Mouse (Mus musculus) forebrain, embryonic 15.5 days (tissue): ENCODE data around the gene Efr3b. TPM values are rescaled to one million over a fixed set of nuclear protein-coding genes. Genes with fewer than 3 reads are reported as not detected.

Experiments
- ATAC-seq: fragments of 200-750 bp; cut with Nextera tagmentation; replicated peaks from 2 replicates; pipeline ENCODE4 v1.8.0; 2017; ENCODE audit warnings: mild to moderate bottlenecking, moderate TSS enrichment, moderate library complexity
- H3K27ac ChIP-seq: fragments of 300-500 bp; sonication (generic); replicated peaks from 2 replicates; pipeline ENCODE4 v1.5.1; 2015; ENCODE audit warnings: mild to moderate bottlenecking, inconsistent platforms
- H3K27me3 ChIP-seq: fragments of 300-500 bp; sonication (generic); 2 replicates; pipeline ENCODE4 v1.6.1; 2015; ENCODE audit warnings: inconsistent platforms
- H3K36me3 ChIP-seq: fragments of 300-500 bp; sonication (generic); 2 replicates; pipeline ENCODE4 v1.6.1; 2015; ENCODE audit warnings: mild to moderate bottlenecking, inconsistent platforms
- H3K4me1 ChIP-seq: fragments of 300-500 bp; sonication (generic); 2 replicates; pipeline ENCODE4 v1.6.1; 2015; ENCODE audit warnings: inconsistent platforms
- H3K4me2 ChIP-seq: fragments of 300-500 bp; sonication (generic); replicated peaks from 2 replicates; pipeline ENCODE4 v1.6.1; 2015; ENCODE audit warnings: mild to moderate bottlenecking, inconsistent platforms
- H3K4me3 ChIP-seq: fragments of 300-500 bp; sonication (generic); 2 replicates; pipeline ENCODE4 v1.5.1; 2015; ENCODE audit warnings: mild to moderate bottlenecking, inconsistent platforms
- H3K9ac ChIP-seq: fragments of 300-500 bp; sonication (generic); replicated peaks from 2 replicates; pipeline ENCODE4 v1.6.1; 2015; ENCODE audit warnings: mild to moderate bottlenecking, inconsistent platforms
- H3K9me3 ChIP-seq: fragments of 300-500 bp; sonication (generic); 2 replicates; pipeline ENCODE4 v1.6.1; 2016; ENCODE audit warnings: inconsistent platforms
- WGBS: fragments of 180-500 bp; shearing (Covaris S2); methylation state at CpG from one replicate; pipeline ENCODE4 v1.1.7; 2015; ENCODE audit warnings: mixed read lengths; 5-methylcytosine and 5-hydroxymethylcytosine counted together
- polyA plus RNA-seq: library from polyadenylated mRNA; unstranded; fragments of >200 nt; fragmentation: Nextera tagmentation; extraction: Ambion mirVana; gene quantifications from 2 replicates; pipeline ENCODE4 v1.2.1, GENCODE M21; 2015

Efr3b gene
- polyA plus RNA-seq: 29.9 and 31.4 TPM in 2 replicates

GRCm38 (mm10) chr12:4038061-4039041, at the start of gene Efr3b:
Gene Efr3b (minus strand): TSS chr12:4038915.
- Histone ChIP-seq H3K36me3 (no peaks in the 10 kb centered on the region), H3K9me3 (no peaks in the 10 kb centered on the region), H3K9ac (peak within 1 kb of the TSS; percentile 66), H3K27ac (peak within 1 kb of the TSS; percentile 76), H3K4me1 (peaks cover 14% of the 10 kb centered on the region), H3K27me3 (no peaks in the 10 kb centered on the region), H3K4me3 (peak within 1 kb of the TSS; percentile 90), H3K4me2 (peak within 1 kb of the TSS; percentile 62)
- ATAC-seq: peak; percentile 96
- WGBS: under 1% methylated on average over 76 of the region's 78 CpGs

- Histone ChIP-seq H3K4me3 (peak overlapping the region; percentile 71; the same call in 1 of the 2 replicates), H3K9me3 (no peaks in the 10 kb centered on the region), H3K27me3 (no peaks in the 10 kb centered on the region), H3K4me1 (peaks cover 15% of the 10 kb centered on the region), H3K4me2 (peak overlapping the region; percentile 63), H3K9ac (no peak overlapping the region), H3K27ac (no peak overlapping the region), H3K36me3 (peaks cover 9% of the 10 kb centered on the region; the same call in 1 of the 2 replicates)
- 63% methylated on average over 8 of the region's 8 CpGs for WGBS
- no peak for ATAC-seq
Measured at GRCm38 (mm10) chr12:4083441-4083840, 44.7 kb upstream of the Efr3b start.

GRCm38 (mm10) chr12:4082132-4083001, 43.7 kb upstream of the Efr3b start, which contains the start of gene Dnajc27:
Gene Dnajc27 (plus strand): TSS chr12:4082583.
- 5% methylated on average over 59 of the region's 59 CpGs for WGBS
- Histone ChIP-seq H3K9ac (peak within 1 kb of the TSS; percentile 72), H3K9me3 (no peaks in the 10 kb centered on the region), H3K4me2 (peak within 1 kb of the TSS; percentile 63), H3K36me3 (peaks cover 8% of the 10 kb centered on the region; the same call in 1 of the 2 replicates), H3K4me3 (peak within 1 kb of the TSS; percentile 71), H3K27me3 (no peaks in the 10 kb centered on the region), H3K27ac (peak within 1 kb of the TSS; percentile 98), H3K4me1 (peaks cover 15% of the 10 kb centered on the region)
- peak; percentile 97 for ATAC-seq

- no peak overlapping the region for H3K4me2 ChIP-seq
- no peak overlapping the region for H3K9ac ChIP-seq
- H3K36me3 ChIP-seq: no peaks in the 10 kb centered on the region
- no peaks in the 10 kb centered on the region for H3K9me3 ChIP-seq
- ATAC-seq: no peak
- H3K4me1 ChIP-seq: peaks cover 15% of the 10 kb centered on the region
- no peak overlapping the region for H3K4me3 ChIP-seq
- H3K27me3 ChIP-seq: no peaks in the 10 kb centered on the region
- 0% methylated on average over 2 of the region's 2 CpGs for WGBS
- no peak overlapping the region for H3K27ac ChIP-seq
Measured at GRCm38 (mm10) chr12:4080311-4080710, 41.6 kb upstream of the Efr3b start.

- Histone ChIP-seq H3K36me3 (no peaks in the 10 kb centered on the region), H3K4me1 (peaks cover 6% of the 10 kb centered on the region), H3K27me3 (no peaks in the 10 kb centered on the region), H3K27ac (no peak overlapping the region), H3K9ac (no peak overlapping the region), H3K4me2 (no peak overlapping the region), H3K9me3 (no peaks in the 10 kb centered on the region), H3K4me3 (no peak overlapping the region)
- WGBS: 42% methylated on average over 1 of the region's 1 CpGs
- ATAC-seq: no peak
Measured at GRCm38 (mm10) chr12:4078069-4078468, 39.4 kb upstream of the Efr3b start.

- H3K9ac ChIP-seq: no peak overlapping the region
- H3K27ac ChIP-seq: no peak overlapping the region
- no peaks in the 10 kb centered on the region for H3K27me3 ChIP-seq
- no peak overlapping the region for H3K4me2 ChIP-seq
- H3K4me1 ChIP-seq: no peaks in the 10 kb centered on the region
- H3K9me3 ChIP-seq: no peaks in the 10 kb centered on the region
- ATAC-seq: no peak
- no peak overlapping the region for H3K4me3 ChIP-seq
- no peaks in the 10 kb centered on the region for H3K36me3 ChIP-seq
Measured at GRCm38 (mm10) chr12:4076383-4076782, 37.7 kb upstream of the Efr3b start.

GRCm38 (mm10) chr12:4075407-4075806, 36.7 kb upstream of the Efr3b start:
- H3K27me3 ChIP-seq: no peaks in the 10 kb centered on the region
- WGBS: 52% methylated on average over 8 of the region's 8 CpGs
- no peak for ATAC-seq
- H3K9me3 ChIP-seq: no peaks in the 10 kb centered on the region
- no peaks in the 10 kb centered on the region for H3K4me1 ChIP-seq
- H3K4me2 ChIP-seq: no peak overlapping the region
- no peaks in the 10 kb centered on the region for H3K36me3 ChIP-seq
- H3K9ac ChIP-seq: no peak overlapping the region
- no peak overlapping the region for H3K4me3 ChIP-seq
- no peak overlapping the region for H3K27ac ChIP-seq

GRCm38 (mm10) chr12:4071671-4072070, 33.0 kb upstream of the Efr3b start:
- Histone ChIP-seq H3K27me3 (no peaks in the 10 kb centered on the region), H3K4me3 (no peak overlapping the region)
- WGBS: 83% methylated on average over 9 of the region's 9 CpGs

GRCm38 (mm10) chr12:4068551-4068950, 29.8 kb upstream of the Efr3b start:
- ATAC-seq: no peak
- Histone ChIP-seq H3K4me3 (no peak overlapping the region), H3K4me1 (no peaks in the 10 kb centered on the region), H3K9ac (no peak overlapping the region), H3K27ac (no peak overlapping the region), H3K27me3 (no peaks in the 10 kb centered on the region), H3K36me3 (no peaks in the 10 kb centered on the region), H3K4me2 (no peak overlapping the region), H3K9me3 (no peaks in the 10 kb centered on the region)
- 84% methylated on average over 4 of the region's 4 CpGs for WGBS

More at GRCm38 (mm10) chr12:4071671-4072070, 33.0 kb upstream of the Efr3b start:
- no peak overlapping the region for H3K9ac ChIP-seq
- H3K4me2 ChIP-seq: no peak overlapping the region
- H3K4me1 ChIP-seq: no peaks in the 10 kb centered on the region
- no peaks in the 10 kb centered on the region for H3K9me3 ChIP-seq
- H3K27ac ChIP-seq: no peak overlapping the region
- ATAC-seq: no peak
- no peaks in the 10 kb centered on the region for H3K36me3 ChIP-seq

GRCm38 (mm10) chr12:4066681-4067459, 28.2 kb upstream of the Efr3b start:
- H3K9ac ChIP-seq: no peak overlapping the region
- H3K4me1 ChIP-seq: no peaks in the 10 kb centered on the region
- ATAC-seq: no peak
- WGBS: 78% methylated on average over 6 of the region's 6 CpGs
- H3K27ac ChIP-seq: no peak overlapping the region
- no peaks in the 10 kb centered on the region for H3K36me3 ChIP-seq
- H3K27me3 ChIP-seq: no peaks in the 10 kb centered on the region
- H3K9me3 ChIP-seq: no peaks in the 10 kb centered on the region
- H3K4me3 ChIP-seq: no peak overlapping the region
- no peak overlapping the region for H3K4me2 ChIP-seq

- H3K4me3 ChIP-seq: no peak overlapping the region
- H3K36me3 ChIP-seq: no peaks in the 10 kb centered on the region
- no peaks in the 10 kb centered on the region for H3K9me3 ChIP-seq
- no peaks in the 10 kb centered on the region for H3K4me1 ChIP-seq
- H3K9ac ChIP-seq: no peak overlapping the region
- H3K4me2 ChIP-seq: no peak overlapping the region
- H3K27me3 ChIP-seq: no peaks in the 10 kb centered on the region
- WGBS: 81% methylated on average over 8 of the region's 8 CpGs
- no peak overlapping the region for H3K27ac ChIP-seq
- no peak for ATAC-seq
Measured at GRCm38 (mm10) chr12:4065944-4066343, 27.2 kb upstream of the Efr3b start.
